Mouse (Mus musculus) frontal cortex, adult 2 months (tissue): ENCODE data around the gene Dync2h1. TPM values are rescaled to one million over a fixed set of nuclear protein-coding genes. Genes with fewer than 3 reads are reported as not detected.
"Not testable (repeated sequence)": the region's sequence is repeated elsewhere in the genome, so short reads cannot be mapped to it uniquely, and the experiment has no call there.

ENCODE experiments used
- DNase-seq, 2 experiments: peaks; one replicate each; pipeline ENCODE4 v3.0.0; 2022; ENCODE audit warnings: low spot score in 1 of 2; ENCODE audit errors: extremely low spot score in 1 of 2
- polyA plus RNA-seq: library from polyadenylated mRNA; depleted of rRNA; stranded (reverse); fragments of >200 nt; gene quantifications from 2 replicates; pipeline ENCODE4 v1.2.3, GENCODE M21; 2012

The Dync2h1 gene
- polyA plus RNA-seq, 1 experiment = 6.9 TPM

DNA sequence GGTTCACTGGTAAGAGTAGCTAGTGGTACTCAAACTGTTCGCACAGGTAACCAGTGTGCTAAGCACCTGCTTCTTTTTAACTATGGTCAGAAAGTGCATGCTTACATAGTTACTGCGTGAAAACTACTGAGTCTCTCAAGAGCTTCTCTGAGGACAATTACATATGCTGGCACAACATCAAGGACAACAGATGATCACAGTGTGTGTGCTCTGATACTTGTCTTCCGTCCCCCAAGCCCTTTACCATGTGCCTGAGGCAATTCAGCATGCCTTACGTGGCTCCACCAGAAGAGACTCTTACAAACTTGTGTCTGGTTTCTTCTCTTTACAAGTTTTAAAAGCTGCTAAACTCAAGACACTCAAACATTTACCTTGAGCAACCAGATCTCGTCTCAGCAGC is 143.0 kb downstream of the Dync2h1 start:
- no peak for DNase-seq

- no peak for DNase-seq
Observed at GRCm38 (mm10) chr9:7032553-7032952, 151.7 kb downstream of the Dync2h1 start.

- no peak for DNase-seq
Observed at GRCm38 (mm10) chr9:7015600-7015999, 168.6 kb downstream of the Dync2h1 start.

DNA sequence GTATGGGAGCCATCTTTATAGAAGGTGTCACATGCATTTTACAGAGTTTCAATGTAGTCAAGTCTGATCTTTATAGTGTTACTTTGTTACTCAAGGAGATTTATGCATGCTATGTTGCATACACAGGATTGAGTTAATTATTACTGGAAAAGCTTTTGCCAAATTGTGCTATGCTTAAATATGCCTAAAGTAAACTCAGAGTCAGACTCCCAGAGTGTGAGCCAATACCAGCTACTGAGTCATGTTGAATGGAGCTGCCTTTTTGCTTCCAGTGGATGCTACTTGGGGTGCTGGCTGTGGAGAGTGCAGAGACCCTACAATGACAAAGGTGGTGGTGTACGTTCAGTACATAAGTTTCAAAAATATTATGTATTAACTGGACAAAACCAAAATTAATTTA is 169.5 kb downstream of the Dync2h1 start:
- no peak for DNase-seq

DNA sequence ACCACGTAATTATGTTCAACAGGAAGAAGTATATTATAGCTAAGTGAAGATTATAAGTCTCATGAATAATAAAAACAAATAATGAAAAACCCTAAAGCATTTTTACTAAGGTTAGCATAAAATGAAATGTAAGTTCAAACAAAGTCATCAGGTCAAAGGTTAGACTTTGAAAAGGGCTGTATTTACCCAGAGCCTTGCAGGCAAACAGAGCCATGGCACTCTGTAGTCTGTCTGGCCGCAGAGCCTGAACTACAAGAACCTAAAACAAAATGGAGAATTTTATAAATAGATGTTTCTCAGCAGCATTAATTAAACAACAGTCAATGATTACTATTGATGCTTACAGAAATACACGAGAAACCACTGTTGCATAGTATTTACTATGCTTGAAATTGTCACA is 174.5 kb downstream of the Dync2h1 start:
- DNase-seq = no peak

GRCm38 (mm10) chr9:6994865-6995264 is 189.4 kb downstream of the Dync2h1 start:
- DNase-seq = no peak

- DNase-seq = no peak
Observed at GRCm38 (mm10) chr9:6994275-6994674, 190.0 kb downstream of the Dync2h1 start.

- no peak for DNase-seq
Observed at GRCm38 (mm10) chr9:6988893-6989685, 195.2 kb downstream of the Dync2h1 start.

DNA sequence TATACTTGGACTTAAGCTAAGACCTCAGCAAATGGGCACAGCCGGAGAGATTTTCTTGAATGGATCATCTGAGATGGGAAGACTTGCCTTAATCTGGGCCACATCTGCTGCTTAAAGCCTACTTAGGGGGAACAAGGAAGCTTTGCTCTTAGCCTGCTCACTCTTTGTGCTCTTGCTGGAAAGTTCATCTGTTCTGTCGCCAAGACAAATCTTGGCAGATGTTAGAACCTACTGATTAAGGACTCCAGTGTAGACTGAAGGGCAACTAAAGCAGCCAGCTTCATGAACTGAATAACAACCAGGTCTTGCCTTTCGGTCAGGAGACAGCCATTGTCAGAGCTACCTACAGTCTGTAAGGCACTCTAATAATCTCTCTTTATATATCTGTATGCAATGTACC is 198.1 kb downstream of the Dync2h1 start:
- peak; percentile 30 to 44 for DNase-seq

GRCm38 (mm10) chr9:6969171-6969570 is 215.1 kb downstream of the Dync2h1 start:
- DNase-seq = no peak

GRCm38 (mm10) chr9:6965006-6965405 is 219.2 kb downstream of the Dync2h1 start:
- DNase-seq = no peak

DNA sequence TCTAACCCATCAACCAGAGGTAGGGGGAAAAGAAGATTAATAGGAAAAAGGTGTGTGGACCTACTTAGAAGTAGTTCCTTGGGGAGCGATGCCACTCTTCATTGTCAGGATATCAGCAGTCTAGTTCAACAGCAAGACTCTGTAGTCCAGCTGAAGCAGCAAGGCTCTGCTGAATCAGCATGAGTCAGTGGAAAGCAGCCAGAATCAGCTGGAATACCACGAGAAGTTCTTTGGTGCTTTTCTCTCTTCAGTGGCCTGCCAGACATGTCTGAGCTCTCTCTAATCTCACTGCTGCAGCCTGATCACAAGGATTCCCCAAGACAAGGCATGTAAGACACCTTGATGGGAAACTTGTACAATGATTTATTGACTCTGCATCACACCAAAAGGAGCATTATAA is 225.9 kb downstream of the Dync2h1 start:
- DNase-seq = no peak

- no peak for DNase-seq
Observed at GRCm38 (mm10) chr9:6927399-6928035, 256.7 kb downstream of the Dync2h1 start.

- DNase-seq = no peak
Observed at GRCm38 (mm10) chr9:6913471-6913870, 270.8 kb downstream of the Dync2h1 start.

DNA sequence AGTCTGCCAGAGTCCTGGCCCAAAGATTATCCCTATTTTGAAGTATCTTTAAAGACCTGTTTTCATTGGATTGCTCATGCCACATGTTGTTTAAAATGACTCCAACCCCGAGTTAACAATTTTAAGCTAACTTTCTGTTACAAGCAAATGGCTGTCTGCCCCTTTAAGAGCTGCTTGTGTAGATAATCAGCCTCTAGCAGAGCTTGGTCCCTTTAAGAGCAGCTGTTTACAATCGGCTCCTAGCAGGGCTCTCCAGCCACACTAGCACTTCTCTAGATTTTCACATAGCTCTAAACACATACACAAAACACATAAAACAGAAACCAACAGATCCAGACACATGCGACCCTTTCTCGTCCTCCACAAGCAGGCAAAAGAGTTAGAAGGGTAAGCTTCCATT is 273.7 kb downstream of the Dync2h1 start:
- DNase-seq = not testable (repeated sequence)

- DNase-seq = peak in 1 of 2 experiments; percentile 9
Observed at GRCm38 (mm10) chr9:6901620-6902019, 282.6 kb downstream of the Dync2h1 start.

- DNase-seq = no peak
Observed at GRCm38 (mm10) chr9:6891331-6891730, 292.9 kb downstream of the Dync2h1 start.

- no peak for DNase-seq
Observed at GRCm38 (mm10) chr9:6881187-6881984, 302.9 kb downstream of the Dync2h1 start.
